Mouse (Mus musculus) stomach, adult 2 months (tissue): ENCODE results near the gene Tmem151a. TPM values are rescaled to one million over a fixed set of nuclear protein-coding genes. Genes with fewer than 3 reads are reported as not detected.

Experiments used
- polyA plus RNA-seq: library from polyadenylated mRNA; depleted of rRNA; stranded (reverse); fragments of >200 nt; gene quantifications from 2 replicates; pipeline ENCODE4 v1.2.3, GENCODE M21; 2012; rRNA removed

Gene Tmem151a
- polyA plus RNA-seq = 55.2 and 81.3 TPM in 2 replicates

GRCm38 (mm10) chr19:5085145-5085863, at the start of gene Tmem151a:
Gene Tmem151a, minus strand, starts transcription at chr19:5085531.

GRCm38 (mm10) chr19:5118384-5118698, 33.0 kb upstream of the Tmem151a start, which contains the start of gene Klc2:
Gene Klc2, minus strand, starts transcription at chr19:5118560.

GRCm38 (mm10) chr19:5106731-5107191, 21.4 kb upstream of the Tmem151a start, which contains the start of gene Rab1b:
Gene Rab1b, minus strand, starts transcription at chr19:5107072.

GRCm38 (mm10) chr19:5098363-5099143, 13.2 kb upstream of the Tmem151a start, which contains the start of gene Cnih2:
Gene Cnih2, minus strand, starts transcription at chr19:5098521.

GRCm38 (mm10) chr19:5087884-5088728, 2.8 kb upstream of the Tmem151a start, which contains the start of gene Yif1a:
Gene Yif1a, plus strand, starts transcription at chr19:5088538.

GRCm38 (mm10) chr19:5067867-5068569, 17.3 kb downstream of the Tmem151a start, which contains the start of gene Cd248:
Gene Cd248, plus strand, starts transcription at chr19:5068078.

GRCm38 (mm10) chr19:5050047-5050905, 35.1 kb downstream of the Tmem151a start, which contains the start of gene Rin1:
Gene Rin1, plus strand, starts transcription at chr19:5050481.

GRCm38 (mm10) chr19:5040862-5041523, 44.3 kb downstream of the Tmem151a start, which contains the start of gene Brms1:
Gene Brms1, plus strand, starts transcription at chr19:5041354.

GRCm38 (mm10) chr19:5038709-5039156, 46.6 kb downstream of the Tmem151a start, which contains the start of the genes B4gat1 and AC124502.3:
Gene B4gat1, plus strand, starts transcription at chr19:5038826.
Gene AC124502.3, plus strand, starts transcription at chr19:5038891.

GRCm38 (mm10) chr19:5023621-5024479, 61.5 kb downstream of the Tmem151a start, which contains the start of gene Slc29a2:
Gene Slc29a2, plus strand, starts transcription at chr19:5023860.

Other genes with a start within 250 kb of the Tmem151a start
- 23.8 and 24.3 TPM in 2 replicates for gene Ccs, start 246.2 kb downstream of the Tmem151a start, polyA plus RNA-seq
- gene Ccdc87, start 246.2 kb downstream of the Tmem151a start, polyA plus RNA-seq = 0.02 TPM in 1 of 2 replicates, not detected in the other
- 45.7 and 55.3 TPM in 2 replicates for gene Ctsf, start 230.4 kb downstream of the Tmem151a start, polyA plus RNA-seq
- gene Actn3, start 207.6 kb downstream of the Tmem151a start, polyA plus RNA-seq = 1.5 and 5.9 TPM in 2 replicates
- gene Zdhhc24, start 206.9 kb downstream of the Tmem151a start, polyA plus RNA-seq = 12.6 and 15.1 TPM in 2 replicates
- 1.3 and 1.4 TPM in 2 replicates for gene Bbs1, start 178.9 kb downstream of the Tmem151a start, polyA plus RNA-seq
- gene Dpp3, start 157.2 kb downstream of the Tmem151a start, polyA plus RNA-seq = 105 and 113 TPM in 2 replicates
- gene Peli3, start 142.4 kb downstream of the Tmem151a start, polyA plus RNA-seq = 2.4 and 2.7 TPM in 2 replicates
- 5.0 and 6.0 TPM in 2 replicates for gene Mrpl11, start 123.4 kb downstream of the Tmem151a start, polyA plus RNA-seq
- 2.9 and 3.7 TPM in 2 replicates for gene Npas4, start 95.2 kb downstream of the Tmem151a start, polyA plus RNA-seq
- 4.5 and 5.5 TPM in 2 replicates for gene Slc29a2, start 61.7 kb downstream of the Tmem151a start, polyA plus RNA-seq
- gene B4gat1, start 46.7 kb downstream of the Tmem151a start, polyA plus RNA-seq = 9.1 and 12.1 TPM in 2 replicates
- gene AC124502.3, start 46.6 kb downstream of the Tmem151a start, polyA plus RNA-seq = 0.42 and 2.6 TPM in 2 replicates
- gene Brms1, start 44.2 kb downstream of the Tmem151a start, polyA plus RNA-seq = 70.6 and 73.0 TPM in 2 replicates
- 15.4 and 15.8 TPM in 2 replicates for gene Rin1, start 35.0 kb downstream of the Tmem151a start, polyA plus RNA-seq
- gene Cd248, start 17.5 kb downstream of the Tmem151a start, polyA plus RNA-seq = 17.7 and 19.4 TPM in 2 replicates
- gene Yif1a, start 3.0 kb upstream of the Tmem151a start, polyA plus RNA-seq = 124 and 160 TPM in 2 replicates
- gene Cnih2, start 13.0 kb upstream of the Tmem151a start, polyA plus RNA-seq = 1.8 and 2.7 TPM in 2 replicates
- 130 and 151 TPM in 2 replicates for gene Rab1b, start 21.5 kb upstream of the Tmem151a start, polyA plus RNA-seq
- gene Klc2, start 33.0 kb upstream of the Tmem151a start, polyA plus RNA-seq = 22.3 and 26.2 TPM in 2 replicates
- 8.3 and 8.5 TPM in 2 replicates for gene Pacs1, start 187.6 kb upstream of the Tmem151a start, polyA plus RNA-seq
- gene Sf3b2, start 209.9 kb upstream of the Tmem151a start, polyA plus RNA-seq = 56.0 and 68.1 TPM in 2 replicates
- 0.16 and 0.17 TPM in 2 replicates for gene Gal3st3, start 212.8 kb upstream of the Tmem151a start, polyA plus RNA-seq